19 mouse cellular contexts compared by ENCODE assay signal in the genomic region with DNA sequence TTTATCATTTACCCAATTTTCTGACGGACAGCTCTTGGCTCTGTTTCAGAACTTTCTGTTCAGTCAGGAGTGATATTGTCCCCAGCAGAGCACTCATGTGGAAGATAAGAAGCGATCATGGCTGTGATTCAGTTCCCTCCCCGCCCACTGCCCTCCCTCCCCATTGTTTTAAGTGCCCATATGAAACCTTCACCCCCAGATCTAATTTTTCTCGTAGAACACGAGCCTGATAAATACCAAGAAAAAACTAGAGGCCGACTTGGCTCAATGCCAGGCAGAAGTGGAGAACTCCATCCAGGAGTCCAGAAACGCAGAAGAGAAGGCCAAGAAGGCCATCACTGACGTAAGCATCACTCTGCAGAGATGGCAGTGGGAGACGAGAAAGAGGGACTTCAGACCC. TPM values are rescaled to one million over a fixed set of nuclear protein-coding genes. Genes with fewer than 3 reads are reported as not detected.
DNase-seq lines count a peak whose midpoint lies in the region; ATAC-seq and TF ChIP-seq lines count a peak whose summit lies in the region.
"Had no signal": no experiment of that assay in that cellular context is flagged by ENCODE, and none has a peak within 500 bp of the region (broad histone marks: within the 10 kb centered on the region; RNA-seq: fewer than 3 reads in every experiment).

No protein-coding gene starts in this region.

- no peaks in the 10 kb centered on the region for H3K36me3 ChIP-seq in kidney, postnatal 0 days (ENCODE audit: insufficient read depth, low read length)
- H3K36me3 ChIP-seq: embryonic facial prominence, embryonic 13.5 days; heart, embryonic 13.5 days had no signal

- H3K9me3 ChIP-seq in kidney, postnatal 0 days (replicated peaks; ENCODE audit: low read length): no peaks in the 10 kb centered on the region
- H3K9me3 ChIP-seq: embryonic facial prominence, embryonic 13.5 days; forebrain, embryonic 13.5 days; heart, embryonic 13.5 days had no signal

- DNase-seq in cerebellum, postnatal 14 days: peak; percentile 35 to 52
- no peak for DNase-seq in cerebellum, adult 11-12 months
- peak; percentile 5 for DNase-seq in kidney, postnatal 0 days (ENCODE audit: low spot score)
- DNase-seq in kidney, postnatal 25 days: no peak
- DNase-seq in right cerebral cortex, postnatal 4 days: peak; percentile 16
- no peak for DNase-seq in right cerebral cortex, postnatal 14 days
- no peak for DNase-seq in c-Kit-positive CD71-positive TER-119-positive erythroid progenitor cells, embryonic 14.5 days (ENCODE audit: low spot score)
- DNase-seq: adrenal gland, adult 2 months; cerebellum, adult 18-20 months; cerebellum, adult 9-11 months; forebrain, postnatal 0 days; gastrocnemius, adult 2 months; gastrocnemius, postnatal 25 days; heart, adult 11 months had no signal

- WGBS in kidney, postnatal 0 days: 42% methylated on average over 9 of the region's 9 CpGs

- H3K4me2 ChIP-seq in kidney, postnatal 0 days (ENCODE audit: low read length): no peak overlapping the region
- H3K4me2 ChIP-seq: embryonic facial prominence, embryonic 13.5 days; forebrain, embryonic 13.5 days; heart, embryonic 13.5 days; hindbrain, embryonic 14.5 days had no signal

- no peaks in the 10 kb centered on the region for H3K4me1 ChIP-seq in kidney, postnatal 0 days (replicated peaks; ENCODE audit: insufficient read depth, low read length)
- H3K4me1 ChIP-seq: embryonic facial prominence, embryonic 13.5 days had no signal

- no peak for TF ChIP-seq CTCF in kidney, postnatal 0 days (IDR thresholded peaks at IDR 0.05; ENCODE audit: low read depth)

- no peaks in the 10 kb centered on the region for H3K27me3 ChIP-seq in kidney, postnatal 0 days (ENCODE audit: insufficient read depth, low read length)
- H3K27me3 ChIP-seq: forebrain, embryonic 13.5 days had no signal

- no peak overlapping the region for H3K4me3 ChIP-seq in kidney, postnatal 0 days (replicated peaks; ENCODE audit: low read depth, low read length)
- H3K4me3 ChIP-seq: embryonic facial prominence, embryonic 13.5 days; forebrain, embryonic 13.5 days; gastrocnemius, adult 2 months; heart, embryonic 13.5 days had no signal

- H3K9ac ChIP-seq in kidney, postnatal 0 days (ENCODE audit: low read depth, low read length): no peak overlapping the region
- H3K9ac ChIP-seq: embryonic facial prominence, embryonic 13.5 days; forebrain, embryonic 13.5 days; forebrain, postnatal 0 days; heart, embryonic 13.5 days; hindbrain, embryonic 14.5 days had no signal

- H3K27ac ChIP-seq in kidney, postnatal 0 days: no peak overlapping the region
- H3K27ac ChIP-seq: embryonic facial prominence, embryonic 13.5 days; forebrain, embryonic 13.5 days; gastrocnemius, adult 2 months; heart, embryonic 13.5 days; hindbrain, embryonic 14.5 days had no signal

- ATAC-seq in kidney, postnatal 0 days (replicated peaks; ENCODE audit: low FRiP score, low read depth): no peak
- ATAC-seq: forebrain, embryonic 13.5 days; forebrain, postnatal 0 days; intestine, embryonic 16.5 days had no signal

RNA-seq across cellular contexts. Expression of a gene that starts 45.5 kb away (rescaled TPM):
- not detected in 2 replicates for polyA plus RNA-seq in kidney, postnatal 0 days (2015; fragmentation: Nextera tagmentation; extraction: Ambion mirVana)
- polyA plus RNA-seq: adrenal gland, adult 2 months; forebrain, embryonic 13.5 days; intestine, embryonic 16.5 days had no signal

Comparison
In these comparisons a context has a peak if more than half of its experiments do, and no peak if none do; other contexts are left out.
1. DNase-seq: peak in cerebellum, postnatal 14 days (2 of 2), kidney, postnatal 0 days (single experiment) and right cerebral cortex, postnatal 4 days (single experiment); none in cerebellum, adult 11-12 months (single experiment), kidney, postnatal 25 days (0 of 2), right cerebral cortex, postnatal 14 days (single experiment) and c-Kit-positive CD71-positive TER-119-positive erythroid progenitor cells, embryonic 14.5 days (single experiment).